Mouse (Mus musculus): ENCODE results near the gene Cks1b. TPM values are rescaled to one million over a fixed set of nuclear protein-coding genes. Genes with fewer than 3 reads are reported as not detected.
"Not testable (repeated sequence)": the region's sequence is repeated elsewhere in the genome, so short reads cannot be mapped to it uniquely, and the experiment has no call there.

The Cks1b gene
- total RNA-seq, 2 experiments from 2014 or later, result 19.6 to 22.3 TPM

DNA sequence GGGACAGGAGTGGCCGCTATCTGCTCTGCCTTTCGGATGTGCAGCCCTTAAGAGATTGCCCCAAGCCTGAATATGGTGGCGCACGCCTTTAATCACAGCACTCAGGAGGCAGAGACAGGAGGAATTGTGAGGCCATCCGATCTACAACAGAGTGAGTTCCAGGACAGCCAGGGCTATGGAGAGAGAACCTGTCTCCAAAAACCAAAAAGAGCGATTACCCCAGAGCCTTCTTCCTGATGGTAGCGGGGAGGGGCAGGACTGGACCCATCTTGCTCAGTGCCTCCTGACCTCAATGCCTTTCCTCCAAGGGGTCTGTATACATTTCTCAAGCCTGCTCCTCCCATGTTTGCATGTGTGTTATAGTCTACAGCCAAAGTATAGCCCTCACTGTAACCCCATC, 10.8 kb upstream of the Cks1b start:
- intact Hi-C loops (cut with DNase I); DNase-seq: not testable (repeated sequence)

DNA sequence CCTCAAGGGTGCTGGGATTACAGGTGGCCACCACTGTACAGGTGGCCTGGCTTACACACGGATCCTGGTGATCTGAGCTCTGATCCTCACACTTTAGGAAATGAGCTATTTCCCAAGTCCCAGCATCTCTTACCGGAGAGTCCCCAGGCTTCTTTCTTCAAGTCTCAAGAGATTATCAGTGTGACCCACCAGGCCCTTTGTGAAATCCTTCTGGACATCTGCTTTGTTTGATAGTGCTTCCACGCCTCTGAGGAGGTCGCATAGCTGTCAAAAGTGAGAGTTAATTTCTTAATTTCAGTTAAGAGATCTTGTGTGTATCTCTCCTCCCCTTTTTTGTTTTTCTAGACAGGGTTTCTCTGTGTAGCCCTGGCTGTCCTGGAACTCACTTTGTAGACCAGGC, 7.7 kb upstream of the Cks1b start:
- DNase-seq, result no peak
- intact Hi-C loops (cut with DNase I), result no loop called here

DNA sequence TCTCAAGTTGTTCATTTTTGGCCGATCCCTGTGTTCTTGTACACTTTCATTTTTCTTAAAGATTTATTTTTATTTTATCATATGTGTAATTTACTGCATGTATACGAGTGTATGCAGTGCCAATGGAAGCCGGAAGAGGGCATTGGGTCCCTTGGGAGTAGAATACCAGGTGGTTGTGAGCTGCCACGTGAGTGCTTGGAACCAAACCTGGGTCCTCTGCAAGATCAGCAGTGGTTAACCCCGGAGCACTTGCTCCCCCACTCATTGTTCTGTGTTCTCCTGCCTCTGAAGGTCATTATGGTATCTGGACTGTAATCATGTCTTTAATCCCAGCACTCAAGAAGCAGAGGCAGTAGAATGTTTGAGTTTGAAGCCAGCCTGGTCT, 7.0 kb upstream of the Cks1b start:
- DNase-seq, result no peak
- intact Hi-C loops (cut with DNase I), result no loop called here

DNA sequence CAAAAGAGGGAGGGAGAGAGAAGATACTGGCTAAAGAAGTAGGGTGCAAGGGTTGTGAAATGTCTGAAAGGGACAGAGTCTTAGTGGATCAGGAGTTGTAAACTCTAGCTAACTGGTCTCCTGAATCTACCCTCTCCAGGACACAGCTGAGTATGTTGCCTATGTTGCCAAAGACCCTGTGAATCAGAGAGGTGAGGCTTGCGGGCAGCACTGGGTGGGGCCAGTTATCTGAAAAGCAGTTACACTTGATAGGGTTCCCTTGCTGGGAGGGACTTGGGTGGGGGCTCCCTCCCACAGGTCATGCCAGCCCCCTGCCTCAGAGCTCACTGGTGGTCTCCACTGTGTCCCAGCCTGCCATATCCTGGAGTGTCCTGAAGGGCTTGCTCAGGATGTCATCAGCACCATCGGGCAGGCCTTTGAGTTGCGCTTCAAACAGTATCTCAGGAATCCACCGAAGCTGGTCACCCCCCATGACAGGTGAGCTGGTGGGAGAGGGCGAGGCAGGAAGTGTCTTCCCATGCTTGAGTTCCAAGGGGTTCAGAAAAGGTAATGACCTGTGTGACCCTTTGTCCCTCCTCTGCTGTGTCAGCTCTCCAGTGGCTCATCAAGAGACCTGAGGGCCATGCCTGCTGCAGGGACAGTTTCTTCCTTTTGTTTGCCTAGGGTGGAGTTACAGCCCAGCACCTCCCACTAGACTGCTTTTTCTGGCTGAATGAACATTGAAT, 6.4 kb upstream of the Cks1b start:
- no peak for DNase-seq
- intact Hi-C loops (cut with DNase I), result no loop called here

DNA sequence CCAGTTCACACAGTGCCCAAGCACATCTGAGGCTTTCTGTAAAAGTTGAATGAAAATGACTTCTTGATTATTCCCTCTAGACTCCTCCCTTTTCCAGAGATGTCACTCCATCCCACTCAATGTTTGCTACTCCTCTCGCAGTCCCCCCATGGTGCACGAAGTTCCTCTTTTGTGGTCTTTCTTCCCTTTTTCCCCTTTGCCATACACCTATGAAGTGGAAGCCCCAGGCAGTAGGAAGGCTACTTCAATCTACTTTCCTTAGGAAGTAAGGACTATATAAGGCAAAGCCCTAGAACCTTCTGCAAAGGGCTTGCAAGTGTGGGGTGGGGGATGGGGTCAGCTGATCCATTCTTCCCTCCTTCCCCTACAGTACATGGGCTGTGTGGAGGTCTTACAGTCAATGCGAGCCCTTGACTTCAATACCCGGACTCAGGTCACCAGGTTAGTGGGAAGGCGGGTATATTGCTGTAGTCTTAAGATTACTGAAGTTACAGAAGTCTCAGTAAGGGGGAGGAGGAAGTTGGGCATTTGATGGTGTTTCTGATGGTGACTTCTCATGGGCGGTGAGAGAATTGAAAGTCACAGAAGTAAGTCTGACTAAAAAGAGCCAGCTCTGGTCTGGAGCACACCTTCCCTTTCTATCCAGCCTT, 4.5 kb upstream of the Cks1b start:
- intact Hi-C loops (cut with DNase I), result no loop called here
- no peak for DNase-seq

DNA sequence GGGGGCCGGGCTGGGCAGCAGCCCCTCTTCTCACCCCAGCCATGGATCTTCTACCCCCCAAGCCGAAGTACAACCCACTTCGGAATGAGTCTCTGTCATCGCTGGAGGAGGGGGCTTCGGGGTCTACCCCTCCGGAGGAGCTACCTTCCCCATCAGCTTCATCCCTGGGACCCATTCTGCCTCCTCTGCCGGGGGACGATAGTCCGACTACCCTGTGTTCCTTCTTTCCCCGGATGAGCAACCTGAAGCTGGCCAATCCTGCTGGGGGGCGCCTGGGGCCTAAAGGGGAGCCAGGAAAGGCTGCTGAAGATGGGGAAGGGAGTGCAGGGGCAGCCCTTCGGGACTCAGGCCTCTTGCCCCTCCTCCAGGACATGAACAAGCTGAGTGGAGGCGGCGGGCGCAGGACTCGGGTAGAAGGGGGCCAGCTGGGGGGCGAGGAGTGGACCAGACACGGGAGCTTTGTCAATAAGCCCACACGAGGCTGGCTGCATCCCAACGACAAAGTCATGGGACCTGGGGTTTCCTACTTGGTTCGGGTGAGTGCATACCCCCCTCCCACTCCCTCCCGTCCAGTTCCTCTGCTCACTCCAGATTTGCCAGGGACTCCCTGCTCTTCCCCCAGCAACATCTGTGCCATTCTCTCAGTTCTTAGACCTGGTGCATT, 3.8 kb upstream of the Cks1b start:
- peak; percentile 31 for DNase-seq
- intact Hi-C loops (cut with DNase I), result no loop called here

DNA sequence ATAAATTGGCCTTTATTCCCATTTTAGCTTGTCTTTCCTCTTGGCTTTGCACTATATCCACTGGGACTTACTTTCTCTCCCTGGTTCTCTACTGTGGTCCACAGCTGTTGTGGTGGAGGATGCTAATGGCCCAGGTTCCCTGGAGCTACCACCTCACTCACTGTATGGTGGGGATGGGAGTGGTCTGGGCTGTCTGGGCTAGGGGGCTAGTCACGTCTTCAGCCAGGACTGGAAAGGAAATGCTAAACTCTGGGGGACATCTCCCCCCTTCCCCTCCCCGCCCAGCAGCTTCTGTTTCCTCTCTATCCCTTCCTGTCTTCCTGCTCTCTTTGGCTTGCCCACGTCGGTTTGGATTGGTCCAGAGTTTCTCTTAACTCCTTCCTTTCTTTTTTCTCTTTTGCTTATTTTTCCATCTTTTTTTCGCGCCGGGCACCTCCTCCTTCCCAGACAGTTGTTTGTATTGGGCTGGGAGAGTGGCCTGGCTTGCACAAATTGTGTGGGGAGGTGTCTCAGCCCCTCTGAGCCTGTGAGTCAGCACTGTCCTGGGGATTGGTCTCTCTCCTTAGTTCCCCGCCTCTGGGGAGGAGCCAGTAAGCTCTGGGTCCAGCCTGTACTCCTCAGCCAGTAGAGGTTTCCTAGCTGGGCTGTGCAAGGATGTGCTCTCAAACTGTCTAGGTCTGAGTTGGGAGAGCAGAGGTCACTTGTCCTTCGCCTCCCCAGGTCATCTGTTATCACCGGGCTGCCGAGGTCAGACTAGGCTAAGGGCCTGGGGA, 3.0 kb upstream of the Cks1b start:
- intact Hi-C loops (cut with DNase I), result no loop called here
- DNase-seq, result peak; percentile 65

DNA sequence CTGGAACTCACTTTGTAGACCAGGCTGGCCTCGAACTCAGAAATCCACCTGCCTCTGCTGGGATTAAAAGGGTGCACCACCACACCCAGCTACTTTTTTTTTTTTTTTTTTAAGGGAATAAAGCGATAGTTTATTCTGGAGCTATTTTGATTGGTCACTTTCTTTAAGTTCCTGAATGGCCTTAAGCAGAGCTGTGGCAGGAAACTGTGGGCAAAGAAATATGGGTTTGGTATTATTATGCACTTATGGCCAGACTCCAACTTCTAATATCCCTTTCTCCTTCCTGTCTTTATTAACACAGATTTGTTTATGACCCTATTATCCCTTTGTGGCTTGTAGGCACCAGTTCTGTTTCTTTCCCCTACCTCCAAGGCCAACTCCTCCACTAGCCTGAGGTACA, 2.2 kb upstream of the Cks1b start:
- no peak for DNase-seq
- intact Hi-C loops (cut with DNase I), result no loop called here

DNA sequence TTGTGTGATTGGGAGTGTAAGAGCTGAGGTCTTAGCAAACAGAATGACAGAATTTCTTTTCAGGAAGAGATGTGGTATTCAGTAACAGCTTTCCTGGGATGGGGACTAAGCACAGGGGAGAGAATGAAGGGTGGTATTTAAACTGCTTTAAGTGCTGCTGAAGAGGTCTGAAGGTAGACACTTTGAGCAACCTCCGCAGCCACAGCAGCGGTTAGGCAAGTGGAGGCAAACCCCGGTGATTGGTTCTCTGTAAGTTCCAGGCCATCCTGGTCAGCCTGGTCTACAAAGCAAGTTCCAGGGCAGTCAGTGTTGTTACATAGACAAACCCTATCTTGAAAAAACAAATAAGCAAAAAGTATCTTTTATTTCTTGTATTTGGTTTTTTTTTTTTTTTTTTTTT, 1.8 kb upstream of the Cks1b start:
- intact Hi-C loops (cut with DNase I), result no loop called here

DNA sequence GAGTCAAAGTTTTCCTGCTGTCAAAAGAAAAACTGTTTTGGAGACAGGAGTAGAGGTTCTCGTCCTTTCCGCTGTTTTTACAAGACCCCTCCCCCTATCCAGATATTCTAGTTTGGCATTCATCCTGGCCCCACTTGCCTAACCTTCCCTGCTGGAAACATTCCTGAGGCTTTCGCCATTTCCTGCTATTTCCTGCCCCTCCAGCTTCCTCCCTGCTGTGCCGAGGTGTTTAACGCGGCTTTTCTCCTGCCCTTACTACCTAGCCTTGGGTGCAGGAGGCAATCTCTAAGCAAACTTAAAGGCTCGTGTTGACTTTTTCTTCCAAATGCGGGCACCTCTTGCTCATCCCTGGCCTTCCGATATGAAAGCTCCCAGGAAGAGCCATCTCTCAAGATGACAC, 1.4 kb upstream of the Cks1b start:
- DNase-seq, result no peak
- intact Hi-C loops (cut with DNase I), result no loop called here

More for the DNA sequence above, 1.8 kb upstream of the Cks1b start:
- DNase-seq, result no peak

DNA sequence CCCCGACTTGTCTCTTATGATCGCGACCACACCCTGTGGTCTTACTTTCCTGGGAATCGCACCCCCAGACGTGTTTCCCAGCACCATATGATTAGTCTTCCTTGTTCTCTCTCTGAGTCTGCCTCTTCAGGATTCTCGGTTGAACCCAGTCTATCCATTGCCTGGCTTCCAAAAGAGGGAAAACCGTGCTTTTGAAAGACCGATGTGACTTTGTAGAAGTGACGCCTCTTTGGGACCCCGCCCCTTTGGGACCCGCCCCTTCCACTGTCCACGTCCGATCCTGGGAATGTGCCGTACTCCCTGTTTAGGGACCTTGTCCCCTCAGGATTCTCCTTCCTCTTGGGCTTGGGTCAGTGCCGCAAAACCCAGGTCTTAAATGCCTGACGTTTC, 673 bp upstream of the Cks1b start:
- intact Hi-C loops (cut with DNase I), result no loop called here
- DNase-seq, result peak; percentile 74

DNA sequence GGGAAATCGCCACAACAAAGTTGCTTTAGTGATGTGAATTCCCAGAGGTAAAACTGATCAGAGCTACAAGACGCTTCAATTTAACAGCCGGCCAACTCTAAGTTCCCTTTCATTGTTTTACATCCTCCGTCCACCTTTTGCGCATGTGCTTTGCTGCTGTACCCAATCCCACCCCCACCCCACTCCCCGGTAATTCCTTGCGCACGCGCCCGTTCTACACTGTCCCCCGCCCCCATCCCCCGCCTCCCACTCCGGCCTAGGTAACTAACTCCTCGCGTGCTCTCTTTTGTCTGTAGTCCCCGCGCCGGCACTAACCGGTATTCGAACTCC, 378 bp downstream of the Cks1b start:
- DNase-seq, result no peak
- intact Hi-C loops (cut with DNase I), result no loop called here

DNA sequence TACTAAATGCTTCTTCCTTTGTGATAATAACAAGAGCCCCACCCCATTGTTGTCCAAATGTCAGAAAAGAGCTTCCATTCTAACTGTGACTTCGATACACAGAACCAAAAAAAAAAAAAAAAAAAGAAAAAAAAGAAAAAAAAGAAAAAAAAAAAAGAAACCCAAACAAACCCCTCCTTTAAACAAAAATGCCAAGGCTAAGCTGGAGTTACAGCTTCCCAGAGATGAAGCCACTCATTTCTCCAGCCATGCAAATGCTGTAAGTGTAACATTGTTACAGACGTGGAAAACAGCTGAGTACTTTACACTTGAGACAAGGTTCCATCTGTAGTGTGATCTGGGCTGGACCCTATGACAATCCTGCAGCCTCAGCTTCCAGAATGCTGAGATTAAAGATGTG, 1.1 kb downstream of the Cks1b start:
- intact Hi-C loops (cut with DNase I), result no loop called here
- DNase-seq, result no peak

DNA sequence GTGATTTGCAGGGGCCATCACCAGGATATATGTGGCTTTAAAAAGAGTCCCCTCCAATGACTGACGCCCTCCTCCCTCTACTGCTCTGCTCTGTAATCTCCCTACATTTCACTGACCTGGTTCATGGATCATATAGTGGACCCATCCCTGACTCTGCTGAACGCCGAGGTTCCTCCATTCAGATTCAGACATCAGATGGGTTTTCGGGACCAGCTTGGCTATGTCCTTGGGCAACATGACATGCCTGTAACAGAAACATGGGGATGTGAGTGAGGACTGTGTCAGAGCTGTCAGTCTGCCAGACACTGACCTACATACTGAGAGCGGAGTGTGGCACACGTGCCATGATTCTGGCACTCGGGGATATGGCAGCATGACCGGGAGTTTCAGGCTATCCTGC, 2.0 kb downstream of the Cks1b start:
- no peak for DNase-seq
- intact Hi-C loops (cut with DNase I), result no loop called here

DNA sequence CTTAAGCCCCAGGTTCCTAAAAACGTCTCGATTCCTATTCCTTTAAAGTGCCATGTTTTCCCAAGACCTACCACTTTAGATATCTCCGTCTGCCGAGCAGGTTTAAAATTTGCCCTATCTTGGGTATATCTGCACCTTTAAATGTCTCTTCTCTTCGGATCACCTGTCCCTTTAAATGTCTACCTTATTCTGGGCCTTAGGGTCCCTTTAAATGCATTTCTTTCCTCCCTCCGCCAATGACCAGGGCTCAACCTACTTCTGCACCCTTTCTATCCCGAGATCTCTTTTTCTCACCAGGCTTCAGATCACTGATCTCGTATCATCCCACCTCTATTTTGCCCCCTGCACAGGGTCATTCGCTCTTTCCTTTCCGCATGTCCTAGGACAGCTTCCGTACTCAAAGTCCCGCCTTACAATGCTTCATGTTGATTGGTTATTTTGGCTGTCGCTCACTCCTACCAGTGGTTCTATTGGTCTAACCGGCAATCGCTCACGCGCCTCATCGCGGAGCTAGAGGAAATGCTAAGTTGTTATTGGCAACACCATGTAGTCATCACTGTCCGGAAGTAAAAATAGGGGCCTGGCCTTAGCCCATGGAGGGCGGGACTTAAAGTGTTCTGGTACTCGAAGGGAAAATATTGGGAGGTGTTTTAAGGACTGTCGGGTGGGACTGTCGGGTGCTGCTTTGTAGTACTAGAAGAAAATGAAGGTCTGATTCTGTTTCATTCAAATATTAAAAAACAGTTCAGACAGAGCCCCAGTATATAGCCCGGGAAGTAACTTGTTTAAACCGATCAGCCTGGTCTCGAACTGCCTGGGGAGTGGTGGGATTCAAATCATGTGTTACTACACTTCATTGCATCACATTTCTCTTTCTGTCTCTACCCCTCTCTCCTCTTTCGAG, 6.4 kb downstream of the Cks1b start, which contains the start of gene Flad1:
TSS of gene Flad1 (minus strand) at position 381 of the 904 bp plus-strand sequence.
- intact Hi-C loops (cut with DNase I), result no loop called here

DNA sequence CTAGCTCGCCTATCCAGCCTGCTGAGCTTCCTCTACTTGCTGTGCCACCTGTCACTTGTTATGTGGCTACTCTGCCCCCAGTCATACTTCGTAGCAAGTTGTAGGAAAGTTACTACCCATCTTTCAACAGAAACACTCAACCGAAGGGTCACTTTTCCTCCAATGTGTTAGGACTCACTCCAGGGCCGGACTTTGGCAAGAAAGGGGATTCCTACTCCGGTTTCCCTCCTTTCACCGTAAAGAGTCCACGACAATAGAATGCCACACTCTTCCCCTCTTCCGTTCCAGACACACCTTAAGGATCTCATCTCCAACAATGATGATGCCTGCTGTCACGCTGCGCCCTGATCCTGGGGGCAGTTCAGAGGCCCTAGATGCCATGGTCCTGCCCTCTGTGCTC, 7.3 kb downstream of the Cks1b start:
- no peak for DNase-seq
- intact Hi-C loops (cut with DNase I), result no loop called here

More for the DNA sequence above, 6.4 kb downstream of the Cks1b start, which contains the start of gene Flad1:
- DNase-seq, result peak; percentile 97

DNA sequence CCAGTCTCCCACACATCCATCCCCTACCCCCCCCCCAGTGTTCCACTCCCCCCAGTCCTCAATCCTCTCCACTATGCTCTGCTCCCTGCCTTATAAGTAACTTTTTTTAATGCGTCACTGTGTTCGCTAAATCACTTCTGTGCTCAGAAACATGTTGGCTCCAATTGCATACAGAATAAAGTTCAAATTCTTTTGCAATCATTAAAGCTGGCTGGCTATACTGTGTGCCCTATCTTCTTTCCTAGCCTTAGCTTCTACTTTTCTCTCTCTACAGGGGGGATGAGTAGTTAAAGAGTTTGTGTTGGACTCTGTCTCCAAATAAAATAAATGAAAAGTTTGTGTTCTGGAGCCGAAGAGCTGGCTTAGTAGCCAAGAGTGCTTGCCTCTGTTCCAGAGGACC, 8.5 kb downstream of the Cks1b start:
- intact Hi-C loops (cut with DNase I), result no loop called here
- DNase-seq, result no peak

DNA sequence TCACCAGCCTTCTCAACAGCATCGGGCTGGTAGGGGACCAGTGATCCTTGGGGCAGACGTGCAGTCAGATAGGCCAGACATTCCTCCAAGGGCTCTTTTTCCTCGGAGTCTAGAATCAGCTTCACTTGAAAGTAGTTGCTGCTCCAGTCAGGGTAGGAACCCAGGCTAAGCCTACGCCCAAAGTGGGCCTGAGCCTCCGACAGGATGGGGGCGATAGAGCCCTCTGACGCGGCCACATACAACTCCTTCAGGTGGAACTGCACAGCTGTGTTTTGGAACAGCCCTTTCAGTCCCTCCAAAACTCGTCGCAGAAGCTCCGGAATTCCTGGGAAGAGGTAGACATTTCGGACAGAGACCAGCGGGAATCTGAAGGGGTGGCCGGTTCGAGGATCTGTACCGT, 9.7 kb downstream of the Cks1b start:
- intact Hi-C loops (cut with DNase I), result no loop called here
- no peak for DNase-seq

DNA sequence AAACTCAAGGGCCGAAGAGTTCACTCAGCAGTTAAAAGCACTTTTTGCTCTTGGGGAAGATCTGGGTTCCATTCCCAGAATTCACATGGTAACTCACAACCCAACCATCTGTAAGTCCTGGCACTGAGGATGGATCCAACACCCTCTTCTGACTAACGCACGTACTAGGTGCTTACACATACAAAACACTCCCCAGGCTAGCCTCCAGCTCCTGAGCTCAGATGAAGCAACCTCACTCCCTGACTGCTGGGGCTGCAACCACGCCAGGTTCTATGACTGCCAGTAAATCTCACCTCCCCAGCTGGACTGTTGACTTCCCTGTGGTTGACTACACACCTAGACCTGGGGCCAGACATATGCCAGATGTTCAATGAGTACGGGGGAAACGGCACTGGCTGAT, 11.3 kb downstream of the Cks1b start:
- DNase-seq, result no peak
- intact Hi-C loops (cut with DNase I), result no loop called here

DNA sequence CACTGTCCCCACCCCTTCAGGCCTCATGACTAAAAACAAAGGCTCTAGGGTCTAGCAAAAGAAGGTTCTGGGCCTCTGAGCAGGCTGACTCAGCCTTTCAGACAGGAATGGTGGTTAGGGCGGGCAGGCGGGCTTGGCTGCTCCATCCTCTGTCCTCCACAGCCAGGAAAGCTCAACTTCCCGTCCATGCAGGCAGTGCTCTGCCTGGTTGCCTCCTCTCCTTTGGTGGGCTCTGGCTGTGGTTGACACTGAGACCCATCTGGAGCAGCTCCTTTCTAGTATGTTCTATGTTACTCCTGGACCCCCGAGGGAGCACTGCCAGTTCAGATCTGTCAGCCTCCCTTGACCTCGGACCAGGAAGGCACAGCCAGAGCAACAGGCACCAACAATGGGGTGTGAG, 15.5 kb downstream of the Cks1b start, which contains the start of gene Lenep:
TSS of gene Lenep (minus strand) at position 101 of the 400 bp plus-strand sequence.
- no peak for DNase-seq
- intact Hi-C loops (cut with DNase I), result no loop called here
